Mouse (Mus musculus): ENCODE data around the gene Slc22a3. TPM values are rescaled to one million over a fixed set of nuclear protein-coding genes. Genes with fewer than 3 reads are reported as not detected.
A peak's percentile ranks its signal among the peaks of the same experiment; 100 is the strongest.

The Slc22a3 gene
- total and polyA plus RNA-seq, 2 experiments = 2.3 to 2.5 TPM

DNA sequence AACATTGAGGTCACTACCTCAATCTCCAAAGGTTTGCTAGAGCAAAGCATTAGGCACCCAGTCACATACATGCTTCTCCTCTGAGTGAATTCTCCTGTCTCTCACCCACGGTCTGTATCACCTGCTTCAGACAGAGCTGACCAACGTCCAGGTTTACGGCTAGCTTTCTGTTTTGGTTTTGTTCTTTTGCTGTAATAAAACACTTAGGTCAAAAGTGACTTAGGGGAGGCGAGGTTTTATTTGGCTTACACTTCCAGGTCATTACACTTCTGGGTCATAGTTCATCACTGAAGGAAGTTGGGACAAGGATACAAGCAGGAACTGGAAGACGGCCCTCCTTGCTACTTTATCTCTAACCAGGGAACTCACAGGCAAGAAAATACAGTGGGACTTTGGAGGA lies 138.1 kb downstream of the Slc22a3 start:
- no peaks in the 10 kb centered on the region for H3K27me3 ChIP-seq (ENCODE audit: control insufficient read depth, insufficient read depth, low read length)
- DNase-seq (ENCODE audit: extremely low read depth, low read depth, low spot score) = peak; percentile 72
- 9% methylated on average over 5 of the region's 5 CpGs for WGBS
- H3K4me3 ChIP-seq (ENCODE audit: insufficient read depth, low read depth, low read length) = no peak overlapping the region
- no peak overlapping the region for H3K27ac ChIP-seq (replicated peaks; ENCODE audit: insufficient read depth, low read depth, low read length)
- no peaks in the 10 kb centered on the region for H3K79me2 ChIP-seq (ENCODE audit: control insufficient read depth, insufficient read depth, low read length)
- no peaks in the 10 kb centered on the region for H3K36me3 ChIP-seq (ENCODE audit: control insufficient read depth, insufficient read depth, low read length)
- no peak for TF ChIP-seq CTCF (IDR thresholded peaks at IDR 0.05; ENCODE audit: low read depth, low read length)
- no peak for TF ChIP-seq POLR2A (IDR thresholded peaks at IDR 0.05; ENCODE audit: extremely low read depth, insufficient read depth, low read length)
- no peak overlapping the region for H3K9ac ChIP-seq (ENCODE audit: low read depth, low read length)
- peaks cover 10% of the 10 kb centered on the region for H3K4me1 ChIP-seq (ENCODE audit: control insufficient read depth, insufficient read depth, low read length)

Other genes with a start within 250 kb of the Slc22a3 start
- gene Map3k4, start 188.9 kb downstream of the Slc22a3 start, total RNA-seq (2014; rRNA removed) = 19.2 and 26.5 TPM in 2 replicates
- gene Map3k4, start 188.9 kb downstream of the Slc22a3 start, polyA plus RNA-seq (2012; rRNA removed) = 9.3 and 10.7 TPM in 2 replicates
- 1,031 and 1,068 TPM in 2 replicates for gene Plg, start 129.1 kb downstream of the Slc22a3 start, total RNA-seq (2014; rRNA removed)
- gene Plg, start 129.1 kb downstream of the Slc22a3 start, polyA plus RNA-seq (2012; rRNA removed) = 1,361 and 1,403 TPM in 2 replicates
- not detected in 2 replicates for gene Slc22a2, start 76.4 kb upstream of the Slc22a3 start, total RNA-seq (2014; rRNA removed)
- gene Slc22a2, start 76.4 kb upstream of the Slc22a3 start, polyA plus RNA-seq (2012; rRNA removed) = not detected in 2 replicates
- gene Slc22a1, start 168.1 kb upstream of the Slc22a3 start, total RNA-seq (2014; rRNA removed) = 311 and 487 TPM in 2 replicates
- 527 and 571 TPM in 2 replicates for gene Slc22a1, start 168.1 kb upstream of the Slc22a3 start, polyA plus RNA-seq (2012; rRNA removed)